Comparison of ENCODE assay signal across 9 mouse cellular contexts in genomic region chr8:120307103-120307502, GRCm38 (mm10).
DNase-seq lines count a peak whose midpoint lies in the region; ATAC-seq and TF ChIP-seq lines count a peak whose summit lies in the region.
"Had no signal": no experiment of that assay in that cellular context is flagged by ENCODE, and none has a peak within 500 bp of the region (broad histone marks: within the 10 kb centered on the region; RNA-seq: fewer than 3 reads in every experiment).

No protein-coding gene starts in this region.

- H3K9ac ChIP-seq in hindbrain, embryonic 16.5 days (ENCODE audit: low read depth, low read length): peak overlapping the region; percentile 57; the same call in 1 of the 2 replicates
- H3K9ac ChIP-seq in neural tube, embryonic 13.5 days: peak overlapping the region; percentile 49
- H3K9ac ChIP-seq in stomach, postnatal 0 days (ENCODE audit: low read length): no peak overlapping the region

- H3K9me3 ChIP-seq in hindbrain, embryonic 16.5 days (ENCODE audit: control insufficient read depth, low read length): no peaks in the 10 kb centered on the region
- H3K9me3 ChIP-seq in neural tube, embryonic 13.5 days: no peaks in the 10 kb centered on the region
- H3K9me3 ChIP-seq in stomach, postnatal 0 days (ENCODE audit: control insufficient read depth, low read length): no peaks in the 10 kb centered on the region

- no peak overlapping the region for H3K4me3 ChIP-seq in hindbrain, embryonic 16.5 days (ENCODE audit: low read length)
- no peak overlapping the region for H3K4me3 ChIP-seq in neural tube, embryonic 13.5 days
- H3K4me3 ChIP-seq in stomach, postnatal 0 days (ENCODE audit: low read depth, low read length): no peak overlapping the region

- no peak for TF ChIP-seq CTCF in stomach, postnatal 0 days (IDR thresholded peaks at IDR 0.05; ENCODE audit: low read depth)

- no peaks in the 10 kb centered on the region; the same call in 1 of the 2 replicates for H3K27me3 ChIP-seq in hindbrain, embryonic 16.5 days (replicated peaks; ENCODE audit: control insufficient read depth, insufficient read depth, low read length)
- 0 out of 2 replicates have a peak, but pooled peaks cover 3% of the 10 kb centered on the region for H3K27me3 ChIP-seq in neural tube, embryonic 13.5 days
- no peaks in the 10 kb centered on the region for H3K27me3 ChIP-seq in stomach, postnatal 0 days (ENCODE audit: control insufficient read depth, insufficient read depth, low read length)

- peak overlapping the region; percentile 75 for H3K27ac ChIP-seq in hindbrain, embryonic 16.5 days (ENCODE audit: low read depth, low read length)
- H3K27ac ChIP-seq in neural tube, embryonic 13.5 days (replicated peaks): peak overlapping the region; percentile 73
- no peak overlapping the region for H3K27ac ChIP-seq in stomach, postnatal 0 days (replicated peaks)

- no peaks in the 10 kb centered on the region for H3K36me3 ChIP-seq in hindbrain, embryonic 16.5 days (ENCODE audit: control insufficient read depth, insufficient read depth, low read length)
- H3K36me3 ChIP-seq in neural tube, embryonic 13.5 days: no peaks in the 10 kb centered on the region
- H3K36me3 ChIP-seq in stomach, postnatal 0 days (ENCODE audit: control insufficient read depth, insufficient read depth, low read length): no peaks in the 10 kb centered on the region

- TF ChIP-seq EP300 in stomach, postnatal 0 days (optimal IDR thresholded peaks at IDR 0.05): no peak

- H3K4me1 ChIP-seq in hindbrain, embryonic 16.5 days (ENCODE audit: control insufficient read depth, insufficient read depth, low read depth, low read length): peaks cover 54% of the 10 kb centered on the region
- peaks cover 66% of the 10 kb centered on the region for H3K4me1 ChIP-seq in neural tube, embryonic 13.5 days (replicated peaks)
- H3K4me1 ChIP-seq in stomach, postnatal 0 days (replicated peaks; ENCODE audit: control insufficient read depth, insufficient read depth): 0 out of 2 replicates have a peak, but pooled peaks cover 3% of the 10 kb centered on the region

- peak overlapping the region; percentile 13; the same call in 1 of the 2 replicates for H3K4me2 ChIP-seq in hindbrain, embryonic 16.5 days (ENCODE audit: low read length)
- H3K4me2 ChIP-seq in neural tube, embryonic 13.5 days: 0 out of 2 replicates have a peak overlapping the region, but pooled peaks have one; percentile 26
- H3K4me2 ChIP-seq in stomach, postnatal 0 days (replicated peaks; ENCODE audit: low read depth): no peak overlapping the region

- 7% methylated on average over 16 of the region's 16 CpGs for WGBS in hindbrain, embryonic 16.5 days
- WGBS in neural tube, embryonic 13.5 days: 3% methylated on average over 16 of the region's 16 CpGs
- 47% methylated on average over 16 of the region's 16 CpGs for WGBS in stomach, postnatal 0 days

- peak; percentile 60 to 69 for DNase-seq in cerebellum, postnatal 25 days
- no peak for DNase-seq in cerebellum, adult 9-10 months
- peak; percentile 70 for DNase-seq in embryo, embryonic 10.5 days (ENCODE audit: low spot score)
- no peak for DNase-seq in yolk sac, embryonic 10.5 days (ENCODE audit: low spot score)
- no peak for DNase-seq in stomach, postnatal 0 days (ENCODE audit: low spot score)
- no peak for DNase-seq in frontal cortex, postnatal 10 days (ENCODE audit: low spot score in 2 of 2)
- DNase-seq: lung, adult 18-20 months had no signal

- ATAC-seq in hindbrain, embryonic 16.5 days: peak; percentile 50
- ATAC-seq in neural tube, embryonic 13.5 days (ENCODE audit: low read depth): peak; percentile 14
- ATAC-seq in stomach, postnatal 0 days (ENCODE audit: low FRiP score, low TSS enrichment): no peak

Comparison
In these comparisons a context has a peak if more than half of its experiments do, and no peak if none do; other contexts are left out.
1. DNase-seq: peak in cerebellum, postnatal 25 days (2 of 2) and embryo, embryonic 10.5 days (single experiment); none in cerebellum, adult 9-10 months (single experiment), yolk sac, embryonic 10.5 days (single experiment), stomach, postnatal 0 days (single experiment) and frontal cortex, postnatal 10 days (0 of 2).